Mouse (Mus musculus): ENCODE data around the gene Kctd11.

- TF ChIP-seq ZNF384 (IDR thresholded peaks at IDR 0.05; ENCODE audit: low read depth, low read length) (no peak), HCFC1 (IDR thresholded peaks at IDR 0.05; ENCODE audit: borderline replicate concordance, insufficient read depth, low read length) (no peak)
These were observed 25.9 kb downstream of the Kctd11 start for GRCm38 (mm10) chr11:69855347-69855746.

All from ES-E14 (cell line).